Mouse (Mus musculus) right cerebral cortex, postnatal 36 days (tissue): ENCODE measurements around the gene Apobr.

Source experiments
- DNase-seq, 2 experiments: peaks; one replicate each; pipeline ENCODE4 v3.0.0; 2022; ENCODE audit warnings: low spot score in 2 of 2, mixed read lengths in 1 of 2

The Apobr gene

DNA sequence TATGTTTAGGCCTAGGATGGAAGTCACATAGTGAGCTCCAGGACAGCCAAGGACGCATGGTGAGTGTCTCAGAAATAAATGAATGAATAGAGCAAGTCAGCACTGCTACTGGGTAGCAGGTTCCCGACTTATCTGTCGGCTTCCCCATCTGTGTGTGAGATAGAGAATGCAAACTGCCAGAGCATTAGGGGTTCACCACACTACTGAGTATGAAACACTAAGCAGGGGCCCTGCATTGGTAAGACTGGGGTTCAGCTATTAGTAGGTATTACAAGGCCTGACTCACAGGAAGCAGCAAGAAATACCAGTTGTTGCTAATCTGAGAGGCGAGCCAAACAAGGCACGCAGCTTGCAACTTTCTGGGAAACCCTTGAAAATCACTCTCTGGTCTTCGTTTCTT is 14.2 kb downstream of the Apobr start:
- DNase-seq: no peak

DNA sequence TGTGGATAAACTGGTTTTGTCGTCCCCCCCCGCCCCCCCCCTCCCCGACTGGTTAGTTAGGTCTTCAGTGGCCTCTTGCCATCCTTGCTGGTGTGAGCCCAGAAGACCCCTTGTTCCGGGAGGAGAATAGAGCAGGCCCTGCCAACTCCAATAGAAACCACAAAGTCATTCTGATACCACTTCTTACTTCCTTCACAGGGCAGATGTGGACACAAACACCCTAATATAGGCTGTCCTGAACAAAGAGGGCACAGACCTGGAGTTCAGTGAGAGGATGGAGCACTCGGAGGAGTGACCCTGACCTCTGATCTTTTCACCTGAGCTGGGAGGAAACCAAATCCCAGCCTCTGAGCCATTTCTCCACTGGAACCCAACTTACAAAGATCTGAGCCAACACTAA is 17.2 kb downstream of the Apobr start:
- DNase-seq: no peak

DNA sequence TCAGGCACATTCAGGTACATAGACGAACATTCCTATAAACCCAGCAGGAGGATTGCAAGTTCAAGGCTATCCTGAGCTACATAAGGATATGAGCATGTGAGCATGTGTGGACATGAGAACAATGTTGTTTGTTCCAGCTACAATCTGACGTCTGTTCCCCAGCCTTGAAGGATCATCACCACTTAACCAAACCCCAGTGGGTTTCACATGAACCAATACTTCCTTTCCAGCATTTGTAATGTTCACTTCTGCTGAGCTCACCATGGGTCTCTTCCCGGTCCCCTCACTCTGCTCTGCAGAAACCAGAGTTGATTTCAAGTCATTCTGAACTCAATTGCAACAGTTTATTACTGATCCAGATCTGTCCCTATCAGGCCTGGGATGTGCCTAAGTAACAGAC is 17.9 kb downstream of the Apobr start:
- DNase-seq: no peak

DNA sequence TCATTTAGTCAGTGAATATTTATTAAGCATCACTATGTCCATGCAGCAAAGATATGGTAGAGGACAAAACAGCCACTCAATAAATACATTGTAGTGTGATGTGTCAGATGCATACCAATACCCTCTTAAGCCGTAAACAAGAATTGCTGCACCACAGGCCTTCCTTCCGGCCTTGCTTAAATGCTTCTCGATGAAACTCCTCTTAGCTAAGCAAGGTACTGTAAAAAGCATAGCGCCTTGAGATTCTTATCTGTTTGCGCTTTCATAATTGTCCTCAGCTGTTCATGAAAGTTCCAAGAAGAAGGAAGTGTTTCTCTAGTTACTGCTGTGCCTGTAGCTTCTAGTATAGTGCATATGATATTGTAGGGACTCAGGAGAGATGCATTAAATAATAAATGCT is 21.9 kb downstream of the Apobr start:
- DNase-seq: no peak

DNA sequence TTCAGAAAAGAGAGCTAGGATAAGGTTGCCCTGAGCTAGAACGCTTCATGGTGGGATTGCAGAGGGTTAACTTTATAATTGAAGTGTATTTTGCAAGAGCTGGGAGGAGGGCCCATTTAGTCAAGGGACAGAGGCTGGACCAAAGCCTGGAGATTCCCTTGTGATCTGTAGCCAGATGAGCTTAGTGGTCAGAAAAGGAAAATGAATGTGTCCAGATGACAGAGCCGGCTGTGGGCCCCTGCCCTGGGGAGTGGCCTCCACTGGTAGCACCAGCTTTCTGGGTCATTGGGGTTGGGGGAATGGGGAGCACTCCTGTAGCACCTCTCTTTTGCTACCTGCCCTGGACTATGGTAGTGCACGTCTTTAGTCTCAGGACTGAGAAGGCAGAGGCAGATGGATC is 22.3 kb downstream of the Apobr start:
- no peak for DNase-seq

DNA sequence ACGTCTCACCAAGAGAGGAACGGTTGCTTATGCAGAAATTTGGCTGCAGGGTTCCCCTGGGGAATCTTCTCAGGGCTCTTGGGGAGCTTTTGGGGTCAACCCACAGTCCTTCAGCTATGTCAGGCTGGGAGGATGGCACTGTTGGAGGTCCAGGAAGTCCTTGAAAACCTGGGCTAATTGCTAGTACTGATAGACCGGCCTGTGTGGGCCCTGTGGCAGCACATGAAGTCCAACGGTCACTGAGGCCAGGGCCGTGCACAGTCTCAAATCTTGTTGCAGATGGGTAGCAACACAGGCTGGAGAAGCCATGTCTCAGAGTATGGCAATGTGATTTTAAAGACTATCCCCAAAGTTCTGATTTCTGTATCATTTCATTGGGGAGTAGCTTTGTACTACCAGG is 23.1 kb downstream of the Apobr start:
- no peak for DNase-seq

DNA sequence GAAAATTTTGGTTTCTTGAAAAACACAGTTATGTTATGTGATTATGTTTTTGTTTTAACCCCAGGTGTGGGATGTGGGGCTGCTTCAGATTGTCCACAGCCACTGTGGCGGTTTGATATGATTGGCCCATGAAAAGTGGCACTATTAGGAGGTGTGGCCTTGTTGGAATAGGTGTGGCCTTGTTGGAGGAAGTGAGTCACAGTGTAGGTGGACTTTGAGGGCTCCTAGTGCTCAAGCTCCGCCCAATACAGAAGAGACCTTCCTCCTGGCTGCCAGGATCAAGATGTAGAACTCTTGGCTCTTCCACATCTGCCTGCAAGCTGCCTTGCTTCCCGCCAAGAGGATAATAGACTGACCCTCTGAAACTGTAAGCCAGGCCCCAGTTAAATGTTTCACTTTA is 28.0 kb downstream of the Apobr start:
- no peak for DNase-seq

DNA sequence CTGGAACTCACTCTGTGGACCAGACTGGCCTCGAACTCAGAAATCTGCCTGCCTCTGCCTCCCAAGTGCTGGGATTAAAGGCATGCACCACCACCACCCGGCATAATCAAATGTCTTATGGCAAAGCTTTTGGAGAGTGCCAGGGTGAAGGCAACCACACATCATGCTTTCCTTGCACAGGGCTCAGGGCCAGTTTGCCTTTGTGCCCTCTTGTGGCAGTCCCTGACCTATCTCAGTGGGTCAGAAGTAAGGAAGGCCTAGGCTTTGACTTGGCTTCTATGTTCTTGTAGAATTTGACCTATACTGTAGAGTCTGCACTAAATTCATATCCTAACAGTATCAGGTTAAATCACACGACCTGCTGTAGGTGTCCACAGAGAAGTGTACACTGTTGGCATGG is 32.0 kb downstream of the Apobr start:
- DNase-seq: no peak

DNA sequence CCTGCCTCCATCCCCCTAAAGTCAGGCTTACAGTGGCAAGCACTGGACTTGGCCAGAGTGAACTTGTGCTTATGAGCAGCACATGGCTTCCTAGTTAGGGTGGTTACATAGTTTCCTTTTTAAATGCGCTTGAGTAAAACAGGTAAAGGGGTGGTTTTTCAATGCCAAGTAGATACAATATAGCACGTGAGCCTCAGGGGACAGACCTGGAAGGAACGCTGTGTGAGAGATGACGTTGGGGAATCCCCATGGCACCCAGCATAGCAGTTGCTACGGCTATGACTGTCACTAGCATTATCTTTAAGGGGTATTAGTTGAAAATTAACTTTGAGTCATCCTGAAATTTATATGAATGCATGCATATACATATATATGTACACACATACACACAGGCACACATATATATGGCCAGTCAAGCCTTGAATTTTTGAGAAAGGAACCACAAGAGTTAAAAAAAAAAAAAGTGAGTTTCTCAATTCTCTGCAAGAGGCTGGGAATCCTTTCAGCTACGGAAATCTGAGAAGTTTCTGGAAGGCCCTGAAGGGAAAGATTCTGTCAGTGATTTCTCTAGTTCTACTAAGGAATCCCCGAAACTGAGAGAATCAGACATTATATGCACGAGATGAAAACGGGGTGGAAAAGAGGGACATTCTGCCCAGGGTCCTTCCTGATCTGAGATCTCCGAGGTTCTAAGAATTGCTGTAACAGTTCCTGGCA is 35.0 kb downstream of the Apobr start:
- no peak for DNase-seq

DNA sequence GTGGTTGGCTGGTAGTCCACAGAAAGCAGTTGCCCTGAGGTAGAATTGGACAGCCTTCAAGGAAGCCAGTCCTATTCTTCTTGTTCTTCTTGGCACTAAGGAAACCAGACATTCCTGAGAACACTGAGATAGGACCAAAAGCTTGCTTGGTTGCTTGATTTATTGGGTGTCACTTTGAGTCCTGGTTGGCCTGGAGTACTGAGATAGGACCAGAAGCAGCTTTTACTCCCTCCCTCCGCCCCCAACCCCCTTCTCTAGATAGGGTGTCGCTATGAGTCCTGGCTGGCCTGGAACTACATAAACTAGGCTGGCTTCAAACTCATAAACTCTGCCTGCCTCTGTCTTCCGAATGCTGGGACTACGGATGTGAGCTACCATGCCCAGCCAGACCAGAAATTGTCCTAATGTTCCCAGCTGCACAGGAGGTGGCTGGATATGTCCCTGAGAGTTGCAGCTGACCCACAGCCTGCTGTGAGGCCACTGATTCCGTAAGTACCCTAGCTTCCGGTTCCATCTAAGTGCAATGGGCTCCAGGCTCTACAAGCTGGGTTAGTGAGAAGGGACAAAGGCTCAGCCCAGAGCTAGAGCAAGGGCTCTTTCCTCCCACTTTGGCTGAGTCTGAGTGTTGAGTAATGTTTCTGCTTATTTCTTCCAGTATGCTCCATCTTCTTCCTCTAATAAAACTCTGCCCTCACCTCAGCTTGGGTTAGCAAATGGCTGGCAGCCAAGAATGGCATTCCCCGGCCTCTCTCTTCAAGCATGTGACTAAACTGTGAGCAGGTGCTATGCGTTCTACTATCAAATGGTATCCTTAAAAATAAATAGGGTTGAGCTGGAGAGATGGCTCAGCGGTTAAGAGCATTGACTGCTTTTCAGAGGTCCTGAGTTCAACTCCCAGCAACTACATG is 37.0 kb downstream of the Apobr start:
- no peak for DNase-seq

DNA sequence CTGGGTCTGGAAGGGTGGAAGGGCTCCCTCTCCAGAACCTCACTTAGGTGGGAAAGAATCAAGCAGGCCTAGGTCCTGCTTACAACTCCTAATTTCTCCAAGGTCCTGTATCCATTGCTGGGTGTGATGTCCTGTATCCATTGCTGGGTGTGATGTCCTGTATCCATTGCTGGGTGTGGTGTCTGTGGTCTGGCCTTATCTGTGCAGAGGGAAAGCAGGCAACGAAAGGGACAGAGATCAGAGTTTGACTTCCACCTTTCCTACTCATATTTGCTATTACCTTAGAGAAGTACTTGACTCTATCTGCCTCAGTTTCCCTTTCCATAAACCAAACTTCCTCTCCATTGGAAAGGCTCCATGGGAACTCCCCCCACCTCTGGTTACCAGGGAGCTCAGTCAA is 38.6 kb downstream of the Apobr start:
- DNase-seq: no peak

DNA sequence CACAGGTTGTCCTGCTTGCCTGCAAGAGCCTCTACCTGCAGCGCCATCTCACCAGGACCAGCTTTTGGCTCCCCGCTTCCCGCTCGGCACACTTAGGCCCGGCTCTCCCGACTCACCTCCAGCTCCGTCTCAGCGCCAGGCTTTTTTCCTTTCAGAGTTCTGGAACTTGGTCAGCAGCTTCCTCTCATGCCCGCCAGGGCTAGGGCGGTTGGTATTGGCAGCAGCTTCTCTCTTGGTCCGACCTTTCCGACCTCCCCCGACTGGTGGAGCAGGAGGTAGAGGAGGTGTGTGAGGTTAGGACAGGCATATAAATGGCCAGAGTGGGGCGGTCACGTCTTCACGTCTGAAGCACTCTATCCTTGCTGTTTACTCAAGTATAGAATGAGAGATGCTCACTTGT is 40.0 kb downstream of the Apobr start:
- no peak for DNase-seq

DNA sequence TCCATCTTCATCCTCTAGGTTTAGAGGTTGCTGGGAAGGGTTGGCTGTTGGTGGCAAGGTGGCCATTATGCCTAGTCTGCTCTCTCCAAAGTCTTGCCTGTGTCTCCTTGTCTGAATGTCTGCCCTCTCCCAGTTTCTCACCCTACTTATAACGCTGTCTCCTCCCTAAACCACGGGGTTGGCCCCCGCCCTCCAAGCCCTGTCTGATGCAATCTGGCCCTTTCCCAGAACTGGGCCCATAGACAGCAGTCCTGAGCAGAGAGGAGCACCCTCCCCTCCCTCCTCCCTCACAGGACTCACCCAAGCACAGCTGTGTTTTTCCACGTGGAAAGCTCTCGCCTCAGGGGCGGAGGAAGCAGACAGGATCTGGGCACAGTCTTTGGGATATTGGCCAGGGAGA is 40.6 kb downstream of the Apobr start:
- peak in 1 of 2 experiments; percentile 33 for DNase-seq

DNA sequence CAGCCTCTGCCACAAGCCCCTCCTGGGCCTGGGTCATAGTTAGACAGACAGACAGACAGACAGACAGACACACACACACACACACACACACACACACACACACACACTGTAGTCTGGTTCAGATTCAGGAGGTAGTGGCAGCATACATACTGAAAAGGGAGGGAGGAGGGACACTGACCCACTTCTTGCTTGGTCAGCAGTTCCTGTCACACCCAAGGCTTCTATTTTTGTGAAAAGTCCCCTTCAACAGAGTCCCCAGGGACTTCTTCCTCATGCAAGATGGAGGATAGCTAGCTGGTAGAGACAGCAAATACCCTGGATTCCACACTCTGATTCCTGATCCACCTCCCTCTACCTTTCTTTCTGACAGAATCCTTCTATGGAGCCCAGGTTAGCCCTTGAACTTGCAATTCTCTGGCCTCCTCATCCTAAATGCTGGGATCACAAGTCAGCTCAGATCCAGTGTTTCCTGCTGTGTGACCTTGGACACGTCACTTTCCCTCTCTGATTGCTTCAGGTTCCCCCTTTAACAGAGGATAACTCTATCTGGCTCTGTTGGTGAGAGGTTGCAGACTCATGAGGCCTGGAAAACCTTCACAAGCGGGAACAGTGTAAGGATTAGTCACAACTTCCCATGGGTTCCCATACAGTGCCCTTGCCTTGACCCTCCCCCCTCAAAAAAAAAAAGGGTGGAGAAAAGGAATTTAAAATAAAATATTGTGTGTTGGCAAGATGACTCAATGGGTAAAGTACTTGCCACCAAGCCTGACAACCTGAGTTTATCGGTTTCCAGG is 41.3 kb downstream of the Apobr start:
- DNase-seq: no peak

DNA sequence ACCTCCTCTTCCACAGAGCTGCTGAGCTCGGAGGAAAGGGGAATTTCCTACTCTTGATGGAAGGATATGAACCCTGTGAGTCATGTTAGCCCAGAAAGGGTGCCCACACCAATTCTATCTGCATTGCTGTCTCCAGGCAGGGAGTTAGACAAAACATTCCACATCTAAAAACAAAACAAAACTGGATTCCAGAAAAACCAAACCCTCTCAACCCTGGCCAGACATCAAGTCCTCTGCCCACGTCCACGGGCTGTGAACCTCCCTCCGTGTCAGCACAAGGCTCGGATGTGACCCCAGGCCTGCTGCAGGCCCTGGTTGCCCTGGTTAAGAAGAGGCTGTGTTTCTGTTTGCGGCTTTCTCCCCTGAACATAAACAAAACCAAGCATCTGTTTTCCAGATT is 43.4 kb downstream of the Apobr start:
- DNase-seq: no peak

DNA sequence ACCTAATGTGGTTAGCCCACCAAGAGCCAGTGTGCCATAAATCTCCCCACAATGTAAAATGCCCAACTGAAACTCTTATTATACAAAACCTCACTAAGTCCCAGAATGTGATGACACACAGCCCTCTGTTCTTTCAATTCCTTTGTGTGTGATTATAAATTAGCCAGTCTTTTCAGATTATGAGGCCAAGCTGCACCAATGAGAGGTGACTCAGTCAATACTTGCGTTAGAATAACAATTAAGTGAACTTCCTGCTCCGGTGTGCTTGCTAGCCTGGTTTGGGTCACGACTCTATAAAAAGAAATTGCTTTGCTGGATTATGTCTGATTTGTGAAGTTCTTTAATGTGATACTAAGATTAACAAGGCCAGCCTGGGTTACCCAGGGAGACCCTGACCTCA is 45.2 kb downstream of the Apobr start:
- DNase-seq: no peak

DNA sequence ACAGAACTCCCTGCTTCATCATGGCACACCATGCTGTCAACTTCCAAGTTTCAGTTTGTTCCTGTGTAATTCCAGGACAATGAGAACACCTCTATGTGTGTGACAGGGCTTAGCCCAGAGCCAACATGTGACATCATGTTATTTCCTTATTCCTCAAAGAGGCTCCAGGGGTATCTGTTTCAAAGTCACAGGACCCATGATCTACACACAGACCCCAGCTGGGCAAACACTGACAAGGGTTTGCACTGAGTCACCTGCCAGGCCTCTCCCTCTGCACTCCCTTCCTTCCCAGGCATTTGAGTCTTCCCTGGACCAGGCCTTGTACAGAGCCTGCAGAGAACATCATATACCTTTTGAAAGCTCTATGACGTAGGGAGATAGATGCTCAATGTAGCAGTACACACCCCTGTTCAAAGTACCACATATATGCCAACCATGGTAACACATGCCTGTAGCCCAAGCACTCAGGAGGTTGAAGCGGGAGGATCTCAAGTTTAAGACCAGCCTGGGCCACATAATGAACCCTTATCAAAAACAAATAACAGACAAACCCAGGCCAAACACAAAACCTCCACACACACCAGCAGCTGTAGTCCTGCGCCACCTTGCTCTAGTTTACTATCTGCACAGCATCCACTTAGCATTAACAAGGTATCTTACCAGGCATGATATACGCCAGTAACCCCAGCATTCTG is 46.2 kb downstream of the Apobr start, which contains the start of gene Nupr1:
Gene Nupr1 (minus strand): TSS at position 38 of the 695 bp plus-strand sequence.
- DNase-seq: no peak

DNA sequence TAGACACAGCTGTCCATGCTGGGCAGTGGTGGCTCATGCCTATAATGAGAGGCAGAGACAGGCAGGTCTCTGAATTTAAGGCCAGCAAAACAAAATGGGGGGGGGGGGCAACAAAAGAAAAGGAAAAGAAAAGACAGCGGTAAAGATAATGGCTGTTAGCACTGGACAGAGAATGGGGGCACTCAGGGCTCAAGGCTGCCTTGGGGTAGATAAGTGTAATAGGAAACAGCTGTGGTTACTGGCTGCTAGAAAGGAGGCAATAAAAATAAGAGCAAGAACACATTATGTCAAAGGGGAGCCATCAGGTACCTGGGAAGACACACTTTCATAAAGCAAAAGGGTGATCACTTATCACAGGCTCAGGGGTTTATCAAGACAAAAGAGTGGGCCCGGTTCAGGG is 47.7 kb downstream of the Apobr start:
- DNase-seq: no peak

DNA sequence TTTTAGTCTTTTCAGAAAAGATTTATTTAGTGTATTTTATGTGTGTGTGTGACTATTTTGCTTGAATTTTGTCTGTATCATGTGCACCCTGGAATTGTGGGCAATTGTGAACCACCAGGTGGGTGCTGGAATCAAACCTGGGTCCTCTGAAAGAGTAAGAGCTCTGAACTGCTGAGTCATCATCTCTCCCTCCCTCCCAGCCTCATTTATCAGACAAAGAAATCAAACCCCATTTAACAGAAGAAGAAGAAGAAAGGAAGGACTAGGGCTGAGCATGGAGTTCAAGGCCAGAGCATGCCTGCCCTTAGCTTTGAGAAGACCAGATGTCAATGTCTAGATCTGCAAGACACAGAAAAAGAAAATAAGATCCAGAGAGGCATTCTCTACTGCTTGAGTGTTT is 50.6 kb downstream of the Apobr start:
- no peak for DNase-seq

DNA sequence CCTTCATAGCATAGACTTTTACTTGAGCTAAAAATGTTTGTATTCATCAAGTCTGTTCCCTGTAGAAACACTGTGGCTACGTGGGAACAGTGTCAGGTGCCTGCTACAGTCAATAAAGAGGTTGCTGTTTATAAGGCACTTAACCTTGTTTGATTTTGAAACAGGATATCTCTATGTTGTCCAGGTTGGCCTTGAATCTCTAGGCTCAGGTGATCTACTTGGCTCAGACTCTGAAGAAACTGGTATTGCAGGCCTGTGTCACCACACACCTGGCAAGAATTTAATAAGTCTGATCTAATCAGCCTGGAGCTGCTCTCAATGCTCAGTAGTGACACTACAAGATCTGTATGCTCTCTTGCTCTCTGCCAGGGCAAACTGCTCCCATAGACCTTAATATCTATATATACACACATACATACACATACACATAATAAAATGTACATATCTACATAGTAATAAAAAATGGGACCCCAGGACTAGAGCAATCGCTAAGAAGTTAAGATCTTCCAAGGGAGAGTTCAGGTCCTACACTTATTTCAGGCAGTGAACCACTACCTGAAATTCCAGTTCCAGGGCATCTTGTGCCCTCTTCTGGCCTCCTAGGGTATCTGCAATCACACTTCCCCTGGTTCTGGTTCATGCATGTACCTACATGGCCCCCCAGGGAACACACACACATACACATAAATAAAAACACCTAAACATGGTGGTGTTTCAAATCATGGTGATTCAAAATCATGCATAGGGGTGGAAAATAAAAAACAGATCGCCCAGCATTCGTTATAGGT is 52.2 kb downstream of the Apobr start:
- no peak for DNase-seq
